Mouse (Mus musculus) forebrain, embryonic 13.5 days (tissue): ENCODE results near the gene Csf2. TPM values are rescaled to one million over a fixed set of nuclear protein-coding genes. Genes with fewer than 3 reads are reported as not detected.

Experiments
- ATAC-seq: fragments of 200-750 bp; cut with Nextera tagmentation; 2 replicates; pipeline ENCODE4 v1.8.0; 2017
- H3K27ac ChIP-seq: fragments of 300-500 bp; sonication (generic); 2 replicates; pipeline ENCODE4 v1.5.1; 2015; ENCODE audit warnings: inconsistent platforms, mild to moderate bottlenecking, moderate library complexity
- H3K27me3 ChIP-seq: fragments of 300-500 bp; sonication (generic); 2 replicates; pipeline ENCODE4 v1.6.1; 2015; ENCODE audit warnings: mild to moderate bottlenecking, inconsistent platforms
- H3K36me3 ChIP-seq: fragments of 300-500 bp; sonication (generic); 2 replicates; pipeline ENCODE4 v1.6.1; 2015; ENCODE audit warnings: mild to moderate bottlenecking, inconsistent platforms; ENCODE audit not compliant: poor library complexity, severe bottlenecking
- H3K4me1 ChIP-seq: fragments of 300-500 bp; sonication (generic); 2 replicates; pipeline ENCODE4 v1.6.1; 2015; ENCODE audit warnings: inconsistent platforms
- H3K4me2 ChIP-seq: fragments of 300-500 bp; sonication (generic); 2 replicates; pipeline ENCODE4 v1.6.1; 2015; ENCODE audit warnings: inconsistent platforms, mild to moderate bottlenecking, moderate library complexity
- H3K4me3 ChIP-seq: fragments of 300-500 bp; sonication (generic); 2 replicates; pipeline ENCODE4 v1.5.1; 2015; ENCODE audit warnings: mild to moderate bottlenecking, inconsistent platforms
- H3K9ac ChIP-seq: fragments of 300-500 bp; sonication (generic); 2 replicates; pipeline ENCODE4 v1.6.1; 2015; ENCODE audit warnings: mild to moderate bottlenecking, inconsistent platforms
- H3K9me3 ChIP-seq: fragments of 300-500 bp; sonication (generic); replicated peaks from 2 replicates; pipeline ENCODE4 v1.6.1; 2016; ENCODE audit warnings: inconsistent platforms
- WGBS: fragments of 180-500 bp; shearing (Covaris S2); methylation state at CpG from one replicate; pipeline ENCODE4 v1.1.7; 2015; 5-methylcytosine and 5-hydroxymethylcytosine counted together
- polyA plus RNA-seq: library from polyadenylated mRNA; unstranded; fragments of >200 nt; fragmentation: Nextera tagmentation; extraction: Ambion mirVana; gene quantifications from 2 replicates; pipeline ENCODE4 v1.2.1, GENCODE M21; 2015

Csf2 gene
- polyA plus RNA-seq, 1 experiment from 2014 or later, result not detected

- Histone ChIP-seq H3K9ac (no peak overlapping the region), H3K27ac (no peak overlapping the region), H3K36me3 (no peaks in the 10 kb centered on the region), H3K9me3 (no peaks in the 10 kb centered on the region), H3K4me1 (no peaks in the 10 kb centered on the region), H3K4me2 (no peak overlapping the region), H3K27me3 (no peaks in the 10 kb centered on the region), H3K4me3 (no peak overlapping the region)
- ATAC-seq, result no peak
- 44% methylated on average over 2 of the region's 2 CpGs for WGBS
Observed at GRCm38 (mm10) chr11:54264542-54264941, 15.1 kb upstream of the Csf2 start.

- H3K4me3 ChIP-seq, result no peak overlapping the region
- no peak overlapping the region for H3K27ac ChIP-seq
- no peaks in the 10 kb centered on the region for H3K27me3 ChIP-seq
- WGBS, result 21% methylated on average over 1 of the region's 1 CpGs
- H3K9me3 ChIP-seq, result no peaks in the 10 kb centered on the region
- no peak for ATAC-seq
- H3K4me2 ChIP-seq, result no peak overlapping the region
- no peaks in the 10 kb centered on the region for H3K4me1 ChIP-seq
- no peaks in the 10 kb centered on the region for H3K36me3 ChIP-seq
- H3K9ac ChIP-seq, result no peak overlapping the region
Observed at GRCm38 (mm10) chr11:54263405-54264031, 14.1 kb upstream of the Csf2 start.

DNA sequence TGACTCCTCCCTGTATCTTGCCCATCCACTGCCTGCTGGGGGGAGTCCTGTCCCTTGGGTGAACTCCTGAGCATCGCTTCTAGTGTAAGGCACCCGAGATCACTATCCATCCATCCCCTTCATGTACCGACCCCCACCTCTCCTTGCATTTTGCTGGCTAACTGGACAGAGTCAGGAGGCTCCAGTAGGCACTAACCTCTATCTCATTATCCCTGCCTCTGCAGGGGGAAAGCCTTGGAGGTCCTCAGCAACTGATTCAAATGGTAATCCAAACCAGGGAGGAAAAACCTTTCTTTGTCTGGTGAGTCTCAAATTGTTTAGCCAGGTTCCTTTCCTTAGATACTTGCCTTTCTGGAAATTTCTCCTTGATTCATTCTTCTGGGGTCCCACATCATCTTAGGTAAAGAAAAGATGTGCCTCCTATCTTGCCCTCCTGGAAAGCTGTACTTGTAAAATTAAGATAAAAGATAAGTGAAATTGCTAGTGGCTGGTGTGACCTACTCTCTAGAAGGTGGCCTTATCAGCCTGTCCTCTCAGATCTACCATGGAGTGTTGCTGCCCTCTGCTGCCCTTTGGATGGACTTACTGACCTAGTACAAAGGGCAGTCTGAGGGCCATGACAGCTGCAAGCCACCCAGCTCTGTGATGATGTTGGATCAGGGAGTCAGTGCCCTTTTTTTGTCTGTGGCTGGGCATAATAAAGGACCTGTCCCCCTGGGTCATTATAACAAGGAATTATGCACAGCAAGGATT is 7.3 kb upstream of the Csf2 start:
- Histone ChIP-seq H3K27ac (no peak overlapping the region), H3K9ac (no peak overlapping the region), H3K4me3 (no peak overlapping the region), H3K4me1 (no peaks in the 10 kb centered on the region), H3K27me3 (no peaks in the 10 kb centered on the region), H3K9me3 (no peaks in the 10 kb centered on the region), H3K4me2 (no peak overlapping the region), H3K36me3 (no peaks in the 10 kb centered on the region)
- no peak for ATAC-seq
- WGBS, result 33% methylated on average over 3 of the region's 3 CpGs

- 62% methylated on average over 4 of the region's 4 CpGs for whole genome bisulfite sequencing
Observed at GRCm38 (mm10) chr11:54254114-54254513, 4.6 kb upstream of the Csf2 start.

DNA sequence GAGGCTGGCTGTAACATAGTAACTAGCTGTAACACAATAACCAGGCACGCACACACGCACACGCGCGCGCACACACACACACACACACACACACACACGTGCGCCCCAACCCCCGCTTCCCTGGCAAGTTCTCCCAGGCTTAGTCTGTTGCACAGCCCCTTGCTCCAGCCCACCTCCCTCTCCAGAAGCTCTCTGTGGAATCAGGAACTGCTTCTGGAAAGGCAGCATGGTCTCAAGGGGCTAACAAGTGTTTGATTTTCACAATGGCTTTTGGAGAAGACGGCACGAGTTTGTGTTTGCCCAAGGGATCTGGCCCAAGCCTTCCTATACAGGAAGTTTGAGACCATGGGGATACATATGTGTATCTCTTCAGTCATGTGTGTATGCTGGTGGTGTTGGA is 1.1 kb upstream of the Csf2 start:
- no peak overlapping the region for H3K9ac ChIP-seq
- no peak overlapping the region for H3K4me2 ChIP-seq
- no peak overlapping the region for H3K27ac ChIP-seq
- H3K4me3 ChIP-seq, result no peak overlapping the region
- H3K27me3 ChIP-seq, result no peaks in the 10 kb centered on the region
- ATAC-seq, result no peak
- WGBS, result 92% methylated on average over 11 of the region's 11 CpGs
- no peaks in the 10 kb centered on the region for H3K9me3 ChIP-seq
- H3K36me3 ChIP-seq, result no peaks in the 10 kb centered on the region
- H3K4me1 ChIP-seq, result no peaks in the 10 kb centered on the region

More at GRCm38 (mm10) chr11:54254114-54254513, 4.6 kb upstream of the Csf2 start:
- Histone ChIP-seq H3K27ac (no peak overlapping the region), H3K9me3 (no peaks in the 10 kb centered on the region), H3K27me3 (no peaks in the 10 kb centered on the region), H3K36me3 (no peaks in the 10 kb centered on the region), H3K4me2 (no peak overlapping the region), H3K4me3 (no peak overlapping the region), H3K4me1 (no peaks in the 10 kb centered on the region), H3K9ac (no peak overlapping the region)
- ATAC-seq, result no peak

GRCm38 (mm10) chr11:54249748-54250147 is 281 bp upstream of the Csf2 start:
- 84% methylated on average over 3 of the region's 3 CpGs for WGBS

DNA sequence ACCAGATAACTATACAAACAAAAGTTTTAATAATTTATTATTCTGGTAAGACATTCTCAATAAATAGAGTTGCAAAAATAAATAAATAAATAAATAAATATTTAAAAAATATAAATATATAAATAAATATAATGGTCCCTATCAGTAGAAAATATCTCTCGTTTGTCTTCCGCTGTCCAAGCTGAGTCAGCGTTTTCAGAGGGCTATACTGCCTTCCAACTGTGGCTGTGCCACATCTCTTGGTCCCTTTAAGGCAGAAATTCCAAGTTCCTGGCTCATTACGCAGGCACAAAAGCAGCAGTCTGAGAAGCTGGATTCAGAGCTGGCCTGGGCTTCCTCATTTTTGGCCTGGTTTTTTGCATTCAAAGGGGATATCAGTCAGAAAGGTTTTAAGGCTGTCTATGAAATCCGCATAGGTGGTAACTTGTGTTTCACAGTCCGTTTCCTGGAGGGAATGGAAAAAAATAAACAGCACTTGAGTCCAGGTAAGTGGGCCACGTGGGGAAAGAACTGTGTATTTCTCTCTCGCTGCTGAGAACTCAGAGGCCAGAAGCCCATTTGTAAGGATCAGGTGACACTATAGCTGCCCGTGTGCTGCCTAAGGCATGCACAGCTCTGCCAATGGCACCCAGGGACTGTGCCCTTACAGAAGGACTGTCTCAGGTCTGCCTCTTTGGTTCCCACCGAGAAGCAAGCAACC is 2.1 kb downstream of the Csf2 start:
- H3K27me3 ChIP-seq, result no peaks in the 10 kb centered on the region
- H3K4me3 ChIP-seq, result no peak overlapping the region
- WGBS, result 82% methylated on average over 10 of the region's 10 CpGs
- no peak overlapping the region for H3K4me2 ChIP-seq
- H3K27ac ChIP-seq, result no peak overlapping the region
- no peak for ATAC-seq
- no peaks in the 10 kb centered on the region for H3K36me3 ChIP-seq
- no peaks in the 10 kb centered on the region for H3K4me1 ChIP-seq
- H3K9ac ChIP-seq, result no peak overlapping the region
- no peaks in the 10 kb centered on the region for H3K9me3 ChIP-seq

More at GRCm38 (mm10) chr11:54249748-54250147, 281 bp upstream of the Csf2 start:
- Histone ChIP-seq H3K4me3 (no peak overlapping the region), H3K9me3 (no peaks in the 10 kb centered on the region), H3K27me3 (no peaks in the 10 kb centered on the region), H3K36me3 (no peaks in the 10 kb centered on the region), H3K9ac (no peak overlapping the region), H3K27ac (no peak overlapping the region), H3K4me1 (no peaks in the 10 kb centered on the region), H3K4me2 (no peak overlapping the region)
- no peak for ATAC-seq

DNA sequence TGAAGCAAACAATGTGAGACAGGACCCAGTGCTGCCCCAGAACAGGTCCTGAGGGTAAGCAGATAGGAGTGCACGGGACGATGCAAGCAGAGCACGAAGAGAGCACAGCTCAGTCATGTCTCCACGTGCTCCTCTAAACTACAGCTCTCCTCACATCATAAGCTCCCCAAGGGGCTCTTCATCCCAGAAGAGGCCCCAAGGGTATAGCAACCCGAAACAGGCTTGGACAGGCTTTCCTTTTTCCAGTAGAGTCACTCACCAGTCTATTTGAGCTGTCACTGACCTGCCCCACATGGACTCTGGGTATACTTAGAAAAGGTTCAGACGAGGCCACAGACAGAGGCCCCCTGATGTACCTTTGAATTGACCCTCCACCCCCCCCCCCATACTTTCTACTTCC is 5.0 kb downstream of the Csf2 start:
- H3K27ac ChIP-seq, result no peak overlapping the region
- no peak overlapping the region for H3K4me3 ChIP-seq
- no peaks in the 10 kb centered on the region for H3K4me1 ChIP-seq
- H3K4me2 ChIP-seq, result no peak overlapping the region
- H3K9me3 ChIP-seq, result no peaks in the 10 kb centered on the region
- H3K36me3 ChIP-seq, result no peaks in the 10 kb centered on the region
- 73% methylated on average over 6 of the region's 6 CpGs for WGBS
- H3K27me3 ChIP-seq, result no peaks in the 10 kb centered on the region
- ATAC-seq, result no peak
- no peak overlapping the region for H3K9ac ChIP-seq

- Histone ChIP-seq H3K4me3 (no peak overlapping the region), H3K27me3 (no peaks in the 10 kb centered on the region), H3K4me1 (no peaks in the 10 kb centered on the region), H3K9ac (no peak overlapping the region), H3K36me3 (no peaks in the 10 kb centered on the region), H3K27ac (no peak overlapping the region), H3K9me3 (no peaks in the 10 kb centered on the region), H3K4me2 (no peak overlapping the region)
- WGBS, result 90% methylated on average over 3 of the region's 3 CpGs
- ATAC-seq, result no peak
Observed at GRCm38 (mm10) chr11:54242494-54242893, 7.0 kb downstream of the Csf2 start.

GRCm38 (mm10) chr11:54236939-54237338 is 12.5 kb downstream of the Csf2 start:
- no peaks in the 10 kb centered on the region for H3K27me3 ChIP-seq
- H3K36me3 ChIP-seq, result no peaks in the 10 kb centered on the region
- no peak for ATAC-seq
- H3K4me2 ChIP-seq, result no peak overlapping the region
- WGBS, result 90% methylated on average over 2 of the region's 2 CpGs
- H3K27ac ChIP-seq, result no peak overlapping the region
- no peaks in the 10 kb centered on the region for H3K4me1 ChIP-seq
- H3K9ac ChIP-seq, result no peak overlapping the region
- H3K4me3 ChIP-seq, result no peak overlapping the region
- no peaks in the 10 kb centered on the region for H3K9me3 ChIP-seq

- WGBS, result 91% methylated on average over 2 of the region's 2 CpGs
Observed at GRCm38 (mm10) chr11:54227478-54227877, 22.0 kb downstream of the Csf2 start.

DNA sequence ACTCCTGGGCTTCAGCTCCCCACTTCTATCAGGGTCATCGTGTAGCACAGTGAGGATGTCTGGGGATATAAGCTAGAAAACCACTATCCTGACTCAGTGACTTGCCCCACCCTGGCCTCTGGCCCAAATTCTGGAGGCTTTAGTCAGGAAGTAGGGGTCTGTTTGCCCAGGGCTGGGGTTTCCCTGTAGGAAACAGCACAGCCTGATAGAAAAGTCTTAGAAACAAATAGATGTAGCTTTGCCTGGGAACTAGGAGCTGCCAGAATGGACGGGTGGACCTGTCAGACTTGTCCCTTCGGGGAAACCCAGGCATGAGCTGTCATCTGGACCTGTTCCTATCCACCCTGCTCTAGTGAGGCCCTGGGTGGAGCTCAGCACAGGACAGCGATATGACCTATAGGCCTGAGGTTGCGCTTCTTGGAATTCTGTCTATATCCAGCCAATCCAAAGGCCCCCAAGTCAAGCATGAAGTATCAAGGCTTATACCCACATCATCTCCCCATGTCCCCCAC is 24.9 kb downstream of the Csf2 start:
- H3K36me3 ChIP-seq, result no peaks in the 10 kb centered on the region
- H3K27me3 ChIP-seq, result no peaks in the 10 kb centered on the region
- H3K27ac ChIP-seq, result no peak overlapping the region
- H3K4me1 ChIP-seq, result no peaks in the 10 kb centered on the region
- H3K4me2 ChIP-seq, result no peak overlapping the region
- 92% methylated on average over 5 of the region's 5 CpGs for WGBS
- no peak overlapping the region for H3K4me3 ChIP-seq
- no peaks in the 10 kb centered on the region for H3K9me3 ChIP-seq
- ATAC-seq, result no peak
- no peak overlapping the region for H3K9ac ChIP-seq

More at GRCm38 (mm10) chr11:54227478-54227877, 22.0 kb downstream of the Csf2 start:
- H3K4me2 ChIP-seq, result no peak overlapping the region
- H3K36me3 ChIP-seq, result no peaks in the 10 kb centered on the region
- H3K9ac ChIP-seq, result no peak overlapping the region
- no peak overlapping the region for H3K27ac ChIP-seq
- no peaks in the 10 kb centered on the region for H3K27me3 ChIP-seq
- no peaks in the 10 kb centered on the region for H3K4me1 ChIP-seq
- no peak overlapping the region for H3K4me3 ChIP-seq
- ATAC-seq, result no peak
- H3K9me3 ChIP-seq, result no peaks in the 10 kb centered on the region
